Mouse (Mus musculus) CH12.LX (cell line): ENCODE results near the gene Prkaa1.

Experiments used
- ELF1 ChIP-seq: IDR thresholded peaks from 2 replicates; pipeline ENCODE4 v1.6.1; 2014; ENCODE audit warnings: low read depth, mild to moderate bottlenecking, inconsistent platforms, low read length, improper control_type of control experiment
- POLR2A ChIP-seq: IDR thresholded peaks from 2 replicates; pipeline ENCODE4 v1.6.1; 2011; ENCODE audit warnings: low read depth, mild to moderate bottlenecking, improper control_type of control experiment, low read length

GRCm38 (mm10) chr15:5152171-5152570 lies 8.5 kb downstream of the Prkaa1 start:
- TF ChIP-seq ELF1 (no peak), POLR2A (no peak)
